Mouse (Mus musculus) ES-Bruce4 (cell line): Measurements from ENCODE around the gene Ddr2.

Experiments used
- CTCF ChIP-seq: IDR thresholded peaks from one replicate; pipeline ENCODE4 v1.8.1; 2011; ENCODE audit warnings: low read depth, low read length
- EP300 ChIP-seq: IDR thresholded peaks from 2 replicates; pipeline ENCODE4 v1.6.1; 2011; ENCODE audit warnings: low read depth, low read length; ENCODE audit not compliant: insufficient read depth
- POLR2A ChIP-seq: IDR thresholded peaks from one replicate; pipeline ENCODE4 v1.8.1; 2011; ENCODE audit warnings: low read length; ENCODE audit not compliant: insufficient read depth

DNA sequence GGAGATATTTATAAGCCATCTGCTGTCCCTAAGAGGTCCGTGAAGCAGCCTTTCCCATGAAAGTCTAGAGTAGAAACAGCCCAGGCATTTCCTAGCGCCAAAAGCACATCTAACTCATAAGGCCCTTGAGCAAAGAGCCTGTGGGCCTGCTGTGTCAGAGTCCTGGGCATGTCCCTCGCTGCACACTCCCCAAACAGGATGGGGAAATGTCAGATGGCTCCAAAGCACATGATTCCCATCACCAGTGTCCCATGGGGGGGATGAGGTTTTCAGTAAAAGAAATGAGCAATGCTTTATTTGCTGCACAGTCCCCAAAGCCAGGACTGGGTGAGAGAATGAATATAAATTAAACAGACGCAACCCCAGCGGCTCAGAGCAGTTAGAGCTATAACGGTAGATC lies 54.3 kb downstream of the Ddr2 start:
- TF ChIP-seq POLR2A (no peak), CTCF (no peak), EP300 (no peak)
